Mouse (Mus musculus): Measurements from ENCODE around the gene Fbxw7.

Gene Fbxw7

GRCm38 (mm10) chr3:84814762-84815381, at the start of gene Fbxw7:
Fbxw7 (plus strand) TSS chr3:84815268.
- no peak for DNase-seq

- DNase-seq = no peak
Observed at GRCm38 (mm10) chr3:84768940-84769339, 46.1 kb upstream of the Fbxw7 start.

DNA sequence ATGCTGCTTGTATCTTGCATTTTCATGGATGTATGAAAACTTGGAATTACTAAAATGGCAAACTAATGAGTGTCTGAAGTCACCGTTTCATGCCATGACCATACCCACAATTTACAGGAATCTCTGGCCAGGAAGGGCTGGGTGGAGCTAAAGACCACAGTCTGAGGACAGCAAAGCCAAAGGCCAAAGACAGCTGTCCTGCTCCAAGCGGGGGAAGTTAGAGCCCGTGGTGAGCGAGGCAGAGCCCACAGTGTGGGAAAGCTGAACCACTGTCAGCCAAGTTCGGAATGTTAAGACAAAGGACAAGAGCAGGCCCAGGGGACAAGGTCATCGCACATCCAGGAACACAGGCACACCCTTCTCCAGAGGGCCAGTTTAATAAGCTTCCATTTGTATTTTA, 45.7 kb upstream of the Fbxw7 start:
- DNase-seq = no peak

- no peak for DNase-seq
Observed at GRCm38 (mm10) chr3:84770518-84770917, 44.5 kb upstream of the Fbxw7 start.

DNA sequence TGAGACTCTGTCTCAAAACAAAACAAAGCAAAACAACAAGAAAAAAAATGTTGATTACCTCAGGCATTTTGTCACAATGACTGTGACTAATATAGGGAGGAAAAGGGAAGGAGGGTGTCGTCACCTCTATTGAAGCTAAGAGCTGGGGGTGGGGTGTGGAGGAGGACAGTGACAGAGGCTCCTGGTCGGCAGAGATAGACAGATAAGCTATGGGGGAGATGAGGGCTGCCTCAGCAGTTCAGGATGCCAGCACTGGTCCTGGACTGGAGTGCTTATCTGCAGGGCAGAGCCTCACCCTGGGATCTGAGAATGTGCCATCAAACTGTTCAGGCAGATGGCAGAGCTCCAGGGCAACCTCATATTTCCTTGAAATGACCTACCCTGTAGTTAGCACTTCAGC, 43.1 kb upstream of the Fbxw7 start:
- DNase-seq = no peak

- DNase-seq = no peak
Observed at GRCm38 (mm10) chr3:84774246-84775066, 40.6 kb upstream of the Fbxw7 start.

DNA sequence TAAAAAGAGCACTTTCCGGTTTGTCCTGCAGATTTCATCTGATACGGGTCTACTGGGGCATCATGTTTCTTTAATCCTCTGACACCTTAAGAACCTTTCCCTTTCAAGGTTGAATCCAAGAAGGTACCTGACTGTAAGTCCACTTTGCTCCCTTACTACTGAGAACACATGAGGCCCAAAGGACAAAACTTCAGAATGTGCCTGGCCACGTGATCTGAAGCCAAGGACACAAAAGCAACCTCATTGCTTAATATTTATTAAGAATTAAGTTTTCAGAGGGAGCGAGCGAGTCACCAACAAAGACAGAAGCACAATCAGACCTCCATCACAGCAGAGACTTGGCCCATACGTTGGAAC, 40.0 kb upstream of the Fbxw7 start:
- no peak for DNase-seq

DNA sequence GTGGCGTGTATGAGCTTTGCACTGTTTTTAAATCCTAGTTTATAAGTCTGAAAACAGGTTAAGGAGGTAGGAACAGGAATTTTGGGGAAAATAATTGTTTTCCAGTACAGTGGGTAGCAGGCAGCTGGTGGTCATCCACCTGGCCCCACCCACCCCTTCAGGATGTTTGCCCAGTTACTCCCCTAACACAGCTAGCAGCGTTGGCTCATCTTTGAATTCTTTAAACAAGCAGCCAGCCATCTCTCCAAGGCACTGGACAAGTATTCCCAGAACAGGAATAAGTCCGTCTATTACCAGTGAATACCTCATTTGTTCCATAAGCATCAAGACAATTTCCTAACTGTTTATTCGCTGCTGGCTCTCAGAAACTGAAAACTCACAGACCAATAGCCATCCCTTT, 39.5 kb upstream of the Fbxw7 start:
- DNase-seq = no peak

DNA sequence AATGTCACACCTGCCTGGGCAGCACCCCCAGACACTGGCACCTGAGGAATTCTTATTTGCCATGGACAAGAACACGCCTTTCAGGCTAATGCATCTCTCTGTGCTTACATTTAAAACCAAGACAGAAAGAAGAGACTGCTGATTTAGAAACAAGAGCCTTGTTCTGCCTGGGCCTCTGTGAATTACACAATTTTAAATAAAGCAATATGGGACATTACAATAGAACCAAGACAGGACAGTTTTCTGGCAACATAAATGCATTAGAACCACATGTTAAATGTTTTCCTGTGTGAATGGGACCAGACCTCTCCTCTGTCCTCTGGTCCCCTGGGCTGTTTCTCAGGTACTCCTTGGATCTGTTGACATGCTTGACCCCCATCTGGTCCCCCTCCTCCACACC, 39.0 kb upstream of the Fbxw7 start:
- DNase-seq = no peak

GRCm38 (mm10) chr3:84787914-84788313, 27.2 kb upstream of the Fbxw7 start:
- no peak for DNase-seq

GRCm38 (mm10) chr3:84804036-84804435, 11.0 kb upstream of the Fbxw7 start:
- DNase-seq = no peak

GRCm38 (mm10) chr3:84806206-84806605, 8.9 kb upstream of the Fbxw7 start:
- no peak for DNase-seq

GRCm38 (mm10) chr3:84807826-84808225, 7.2 kb upstream of the Fbxw7 start:
- DNase-seq = no peak

- DNase-seq = no peak
Observed at GRCm38 (mm10) chr3:84808906-84809305, 6.2 kb upstream of the Fbxw7 start.

DNA sequence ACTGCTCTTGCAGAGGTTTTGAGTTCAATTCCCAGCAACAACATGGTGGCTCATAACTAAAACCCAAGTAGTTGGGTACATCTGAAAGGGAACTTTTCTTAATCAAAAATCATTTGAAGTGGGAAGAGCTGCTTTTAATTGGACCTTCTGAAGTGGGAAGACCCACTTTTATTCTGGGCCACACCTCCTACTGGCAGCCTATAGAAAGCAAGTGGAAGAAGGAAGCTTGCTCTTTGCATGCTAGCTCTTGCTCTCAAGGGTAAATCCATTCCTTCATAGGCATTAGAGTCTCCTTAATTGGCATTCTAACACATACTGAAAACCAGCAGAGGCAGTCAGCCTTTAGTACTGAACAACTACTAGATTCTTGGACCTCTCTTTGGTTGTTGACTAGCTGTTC, 4.3 kb upstream of the Fbxw7 start:
- DNase-seq = no peak

DNA sequence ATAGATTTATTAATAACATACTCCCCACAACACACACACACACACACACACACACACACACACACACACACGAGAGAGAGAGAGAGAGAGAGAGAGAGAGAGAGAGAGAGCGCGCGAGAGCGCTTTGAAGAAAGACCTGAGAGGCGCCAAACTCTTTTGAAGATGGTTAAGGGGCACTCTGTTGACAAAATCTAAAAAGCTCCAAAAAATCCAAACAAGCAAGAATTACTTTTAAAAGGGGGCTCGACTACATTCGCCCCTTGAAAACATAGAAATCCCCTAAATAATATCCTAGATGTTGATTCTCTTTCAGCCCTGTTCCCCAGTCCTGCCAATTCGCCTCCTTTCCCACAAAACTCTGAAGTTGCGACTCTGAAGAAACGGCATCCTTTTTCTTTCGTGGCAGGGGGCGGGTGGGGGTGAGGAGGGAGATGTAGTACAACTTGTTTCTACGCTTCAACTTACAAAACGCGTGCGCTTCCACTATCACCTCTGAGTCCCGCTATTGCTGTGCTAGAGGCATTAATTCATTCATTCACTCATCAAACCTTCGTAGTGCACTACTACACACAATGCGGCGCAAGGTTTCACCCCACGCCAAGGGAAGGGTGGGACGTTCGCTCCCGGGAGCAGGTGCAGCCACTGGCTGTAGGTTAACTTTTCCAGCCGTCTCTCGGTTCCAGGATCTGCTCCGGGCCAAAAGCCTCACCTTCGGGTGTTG, 1.5 kb upstream of the Fbxw7 start:
- DNase-seq = no peak

DNA sequence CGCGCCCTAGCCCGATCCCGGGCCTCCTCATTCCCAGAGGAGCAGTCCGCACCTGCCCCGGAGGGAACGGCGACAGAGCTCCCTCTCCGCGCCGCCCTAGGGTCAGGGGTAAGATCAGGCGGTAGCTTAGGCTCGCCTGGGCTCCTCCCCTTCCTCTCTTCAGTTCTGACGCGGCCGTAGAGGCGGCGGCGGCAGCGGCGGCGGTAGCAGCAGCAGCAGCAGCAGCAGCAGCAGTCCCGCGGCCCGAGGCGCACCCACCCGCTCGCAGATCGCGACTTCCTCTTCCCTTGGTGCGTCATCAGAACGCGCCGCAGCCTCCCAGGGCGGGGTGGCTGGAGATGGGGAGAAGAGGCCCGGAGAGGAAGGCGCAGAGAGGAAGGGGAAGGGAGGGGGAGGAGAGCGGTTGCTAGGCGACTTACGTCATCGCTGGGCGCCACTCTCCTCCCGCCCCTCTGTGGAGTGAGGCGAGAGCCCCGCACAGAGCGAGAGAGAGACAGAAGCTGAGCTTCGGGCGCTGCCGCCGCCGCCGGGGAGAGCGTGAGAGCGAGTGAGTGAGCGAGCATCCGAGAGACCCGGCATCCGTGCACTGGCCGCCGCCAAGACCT, 809 bp upstream of the Fbxw7 start:
- DNase-seq = peak; percentile 100

DNA sequence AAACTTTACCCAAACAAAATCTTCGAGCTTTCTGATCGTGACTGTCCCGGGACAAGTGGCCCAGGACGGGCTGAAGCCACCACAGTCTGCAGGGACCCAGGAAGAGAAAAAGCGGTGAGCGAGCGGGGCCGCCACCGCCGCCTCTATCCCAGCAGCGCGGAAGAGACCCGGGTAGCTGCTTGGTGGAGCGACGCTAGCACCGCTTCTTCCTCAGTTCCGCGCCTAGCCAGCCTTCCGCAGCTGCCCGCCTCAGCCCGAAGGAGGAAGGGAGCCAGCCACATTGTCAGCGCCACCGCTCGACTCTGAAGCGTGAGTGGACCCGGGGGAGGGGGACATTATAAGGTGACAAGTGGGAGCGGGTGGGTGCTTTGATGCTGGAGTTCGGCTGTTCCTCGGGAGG, 393 bp downstream of the Fbxw7 start:
- DNase-seq = peak; percentile 8

DNA sequence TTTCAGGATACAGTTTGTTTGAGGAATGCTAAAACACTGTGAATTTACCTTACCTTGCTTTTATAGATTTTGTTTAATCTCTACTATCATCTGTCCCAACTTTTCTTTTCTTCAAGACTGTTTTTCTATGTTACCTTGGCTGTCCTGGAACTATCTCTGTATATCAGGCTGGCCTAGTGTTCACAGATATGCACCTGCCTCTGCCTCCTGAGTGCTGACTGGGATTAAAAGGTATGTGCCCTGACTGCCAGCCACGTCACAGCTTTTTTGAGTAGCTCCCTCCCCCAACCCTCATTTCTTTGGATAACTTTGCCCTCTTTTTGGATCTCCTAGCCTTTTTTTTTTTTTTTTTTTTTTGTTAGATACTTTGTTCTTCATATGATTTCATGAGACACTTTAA, 1.9 kb downstream of the Fbxw7 start:
- DNase-seq = no peak

- no peak for DNase-seq
Observed at GRCm38 (mm10) chr3:84820654-84821201, 5.7 kb downstream of the Fbxw7 start.

DNA sequence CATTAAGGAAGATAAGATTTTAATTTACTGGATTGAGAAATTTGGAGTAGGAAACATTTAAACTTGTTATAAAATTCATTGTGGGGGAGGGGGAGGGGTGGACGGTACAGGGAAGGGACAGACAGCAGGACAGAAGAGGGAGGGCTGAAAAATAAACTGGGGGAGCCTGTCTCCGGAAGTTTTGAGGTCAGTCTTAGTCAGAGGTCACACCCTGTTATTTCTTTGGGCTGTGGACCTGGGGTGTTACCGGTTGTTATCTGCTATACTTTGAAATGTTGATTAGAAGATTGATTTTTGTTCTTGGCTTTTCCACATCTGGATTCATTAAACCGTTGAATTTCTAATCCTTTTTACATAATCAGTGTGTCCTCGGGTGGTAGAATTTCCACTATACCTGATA, 10.9 kb downstream of the Fbxw7 start:
- DNase-seq = no peak

- no peak for DNase-seq
Observed at GRCm38 (mm10) chr3:84826405-84826804, 11.3 kb downstream of the Fbxw7 start.

DNA sequence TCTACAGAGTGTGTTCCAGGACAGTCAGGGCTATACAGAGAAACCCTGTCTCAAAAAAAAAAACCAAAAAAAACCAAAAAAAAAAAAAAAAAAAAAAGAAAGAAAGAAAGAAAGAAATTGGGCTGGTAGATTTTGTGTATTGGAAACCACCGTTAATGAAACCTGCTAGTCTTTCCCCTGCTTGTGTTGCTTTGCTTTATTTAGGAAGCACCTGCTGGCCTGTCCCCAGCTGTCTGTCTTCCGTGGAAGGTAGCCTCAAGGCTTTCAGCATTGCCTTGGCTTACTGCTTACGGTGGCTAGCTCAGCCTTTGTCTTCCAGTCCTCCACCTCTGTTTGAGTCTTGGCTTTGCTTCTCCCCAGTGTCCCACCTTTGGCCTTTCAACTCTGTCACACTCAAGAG, 11.9 kb downstream of the Fbxw7 start:
- DNase-seq = no peak

All from cerebellum, adult 8-10 months (tissue).